Mouse (Mus musculus) ES-E14 (cell line): Measurements from ENCODE around the gene Cdk5rap1.

Experiments
- CHD2 ChIP-seq: IDR thresholded peaks from 2 replicates; pipeline ENCODE4 v1.6.1; 2014; ENCODE audit warnings: mild to moderate bottlenecking, low read depth, low read length, inconsistent platforms
- HCFC1 ChIP-seq: IDR thresholded peaks from 2 replicates; pipeline ENCODE4 v1.6.1; 2012; ENCODE audit warnings: low read length, inconsistent platforms, borderline replicate concordance; ENCODE audit not compliant: insufficient read depth
- MAFK ChIP-seq: IDR thresholded peaks from 2 replicates; pipeline ENCODE4 v1.6.1; 2014; ENCODE audit warnings: mild to moderate bottlenecking, low read depth, low read length, inconsistent platforms; ENCODE audit not compliant: insufficient read depth
- ZC3H11A ChIP-seq: IDR thresholded peaks from 2 replicates; pipeline ENCODE4 v1.6.1; 2012; ENCODE audit warnings: low read depth, mild to moderate bottlenecking, inconsistent platforms, low read length, borderline replicate concordance
- ZNF384 ChIP-seq: IDR thresholded peaks from 2 replicates; pipeline ENCODE4 v1.6.1; 2012; ENCODE audit warnings: low read depth, low read length, inconsistent platforms

DNA sequence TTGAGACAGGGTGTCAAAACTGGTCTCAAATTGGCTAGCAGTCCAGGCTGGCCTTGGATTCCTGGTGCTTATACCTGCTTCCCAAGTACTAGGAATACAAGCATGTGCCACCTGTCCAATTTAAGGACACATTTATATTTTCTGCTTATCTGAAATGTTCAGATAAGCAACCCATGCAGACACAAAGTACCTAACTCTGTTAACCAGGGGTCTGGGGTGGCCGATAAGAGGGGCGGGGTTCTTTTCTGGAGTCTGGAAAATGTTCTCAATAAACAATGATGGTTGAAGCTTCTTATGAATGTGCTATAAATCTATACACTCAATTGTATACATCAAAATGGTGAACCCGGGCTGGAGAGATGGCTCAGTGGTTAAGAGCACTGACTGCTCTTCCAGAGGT is 46.0 kb downstream of the Cdk5rap1 start:
- TF ChIP-seq HCFC1 (no peak), ZNF384 (no peak), ZC3H11A (no peak), MAFK (no peak), CHD2 (no peak)
